Mouse (Mus musculus): Measurements from ENCODE around the gene Grasp.

DNA sequence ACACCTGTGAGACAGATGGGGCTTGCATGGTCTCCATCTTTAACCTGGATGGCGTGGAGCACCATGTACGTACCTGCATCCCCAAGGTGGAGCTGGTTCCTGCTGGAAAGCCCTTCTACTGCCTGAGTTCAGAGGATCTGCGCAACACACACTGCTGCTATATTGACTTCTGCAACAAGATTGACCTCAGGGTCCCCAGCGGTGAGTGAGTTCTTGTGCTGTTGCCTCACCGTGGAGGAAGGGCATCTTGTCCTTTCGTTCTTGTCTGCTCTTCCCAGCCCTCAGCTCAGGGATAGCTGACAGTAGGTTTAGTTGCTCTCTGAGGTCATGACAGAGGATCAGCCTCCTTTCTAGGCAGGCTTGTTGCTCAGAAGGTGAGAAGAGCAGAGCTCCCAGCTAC is 30.0 kb upstream of the Grasp start:
- no peak for TF ChIP-seq CTCF (IDR thresholded peaks at IDR 0.05; ENCODE audit: low read depth)
- no peak for TF ChIP-seq EP300 (IDR thresholded peaks at IDR 0.05; ENCODE audit: low read depth)

Data from liver, postnatal 0 days (tissue).